Mouse (Mus musculus): Measurements from ENCODE around the gene Cd164l2. TPM values are rescaled to one million over a fixed set of nuclear protein-coding genes. Genes with fewer than 3 reads are reported as not detected.

Cd164l2 gene
- polyA plus RNA-seq, 1 experiment from 2014 or later, result 3.8 TPM

- peak overlapping the region; percentile 16 for H3K27ac ChIP-seq (replicated peaks; ENCODE audit: low read depth, low read length)
- H3K9ac ChIP-seq (ENCODE audit: low read depth, low read length), result no peak overlapping the region
Observed at GRCm38 (mm10) chr4:133204379-133204778, 7.6 kb upstream of the Cd164l2 start.

GRCm38 (mm10) chr4:133209366-133209765 is 2.6 kb upstream of the Cd164l2 start:
- WGBS, result 2% methylated on average over 11 of the region's 11 CpGs
- no peaks in the 10 kb centered on the region for H3K9me3 ChIP-seq (ENCODE audit: control insufficient read depth, low read length)
- no peak for DNase-seq (ENCODE audit: low spot score)
- H3K4me3 ChIP-seq (ENCODE audit: low read depth, low read length), result no peak overlapping the region
- H3K36me3 ChIP-seq (ENCODE audit: control insufficient read depth, insufficient read depth, low read length), result no peaks in the 10 kb centered on the region
- H3K9ac ChIP-seq (ENCODE audit: low read depth, low read length), result no peak overlapping the region
- ATAC-seq (ENCODE audit: low read depth), result no peak
- H3K27ac ChIP-seq (replicated peaks; ENCODE audit: low read depth, low read length), result no peak overlapping the region
- H3K4me1 ChIP-seq (ENCODE audit: control insufficient read depth, insufficient read depth, low read length), result peaks cover 13% of the 10 kb centered on the region
- H3K27me3 ChIP-seq (replicated peaks; ENCODE audit: control insufficient read depth, insufficient read depth, low read length), result peaks cover 19% of the 10 kb centered on the region
- H3K4me2 ChIP-seq (ENCODE audit: low read depth, low read length), result no peak overlapping the region

More at GRCm38 (mm10) chr4:133204379-133204778, 7.6 kb upstream of the Cd164l2 start:
- Histone ChIP-seq H3K4me2 (ENCODE audit: low read depth, low read length) (no peak overlapping the region), H3K4me1 (ENCODE audit: control insufficient read depth, insufficient read depth, low read length) (peaks cover 20% of the 10 kb centered on the region), H3K27me3 (replicated peaks; ENCODE audit: control insufficient read depth, insufficient read depth, low read length) (no peaks in the 10 kb centered on the region), H3K9me3 (ENCODE audit: control insufficient read depth, low read length) (no peaks in the 10 kb centered on the region), H3K4me3 (ENCODE audit: low read depth, low read length) (no peak overlapping the region), H3K36me3 (ENCODE audit: control insufficient read depth, insufficient read depth, low read length) (no peaks in the 10 kb centered on the region)
- WGBS, result 32% methylated on average over 7 of the region's 7 CpGs
- ATAC-seq (ENCODE audit: low read depth) (no peak), DNase-seq (ENCODE audit: low spot score) (no peak)

GRCm38 (mm10) chr4:133210023-133210787 is 1.7 kb upstream of the Cd164l2 start:
- 91% methylated on average over 23 of the region's 24 CpGs for WGBS
- no peak overlapping the region for H3K9ac ChIP-seq (ENCODE audit: low read depth, low read length)

GRCm38 (mm10) chr4:133210788-133211390 is 1.0 kb upstream of the Cd164l2 start:
- ATAC-seq (ENCODE audit: low read depth), result no peak
- H3K27me3 ChIP-seq (replicated peaks; ENCODE audit: control insufficient read depth, insufficient read depth, low read length), result peaks cover 20% of the 10 kb centered on the region

More at GRCm38 (mm10) chr4:133210023-133210787, 1.7 kb upstream of the Cd164l2 start:
- ATAC-seq (ENCODE audit: low read depth), result no peak
- Histone ChIP-seq H3K4me2 (ENCODE audit: low read depth, low read length) (no peak overlapping the region), H3K4me3 (ENCODE audit: low read depth, low read length) (no peak overlapping the region), H3K9me3 (ENCODE audit: control insufficient read depth, low read length) (no peaks in the 10 kb centered on the region), H3K36me3 (ENCODE audit: control insufficient read depth, insufficient read depth, low read length) (no peaks in the 10 kb centered on the region), H3K4me1 (ENCODE audit: control insufficient read depth, insufficient read depth, low read length) (peaks cover 13% of the 10 kb centered on the region), H3K27ac (replicated peaks; ENCODE audit: low read depth, low read length) (no peak overlapping the region), H3K27me3 (replicated peaks; ENCODE audit: control insufficient read depth, insufficient read depth, low read length) (peaks cover 20% of the 10 kb centered on the region)
- DNase-seq (ENCODE audit: low spot score), result no peak

GRCm38 (mm10) chr4:133212562-133213267 is 784 bp downstream of the Cd164l2 start:
- DNase-seq (ENCODE audit: low spot score) (peak; percentile 86), ATAC-seq (ENCODE audit: low read depth) (peak; percentile 88)
- H3K9me3 ChIP-seq (ENCODE audit: control insufficient read depth, low read length), result no peaks in the 10 kb centered on the region
- peak overlapping the region; percentile 62 for H3K4me3 ChIP-seq (ENCODE audit: low read depth, low read length)
- no peaks in the 10 kb centered on the region for H3K36me3 ChIP-seq (ENCODE audit: control insufficient read depth, insufficient read depth, low read length)
- peak overlapping the region; percentile 67 for H3K9ac ChIP-seq (ENCODE audit: low read depth, low read length)
- WGBS, result 2% methylated on average over 42 of the region's 44 CpGs
- peaks cover 20% of the 10 kb centered on the region for H3K27me3 ChIP-seq (replicated peaks; ENCODE audit: control insufficient read depth, insufficient read depth, low read length)
- peaks cover 13% of the 10 kb centered on the region for H3K4me1 ChIP-seq (ENCODE audit: control insufficient read depth, insufficient read depth, low read length)
- H3K27ac ChIP-seq (replicated peaks; ENCODE audit: low read depth, low read length), result no peak overlapping the region
- H3K4me2 ChIP-seq (ENCODE audit: low read depth, low read length), result peak overlapping the region; percentile 100

More at GRCm38 (mm10) chr4:133210788-133211390, 1.0 kb upstream of the Cd164l2 start:
- H3K36me3 ChIP-seq (ENCODE audit: control insufficient read depth, insufficient read depth, low read length), result no peaks in the 10 kb centered on the region
- H3K4me3 ChIP-seq (ENCODE audit: low read depth, low read length), result no peak overlapping the region
- WGBS, result 92% methylated on average over 19 of the region's 19 CpGs
- no peaks in the 10 kb centered on the region for H3K9me3 ChIP-seq (ENCODE audit: control insufficient read depth, low read length)
- H3K27ac ChIP-seq (replicated peaks; ENCODE audit: low read depth, low read length), result no peak overlapping the region
- no peak for DNase-seq (ENCODE audit: low spot score)
- H3K9ac ChIP-seq (ENCODE audit: low read depth, low read length), result no peak overlapping the region
- no peak overlapping the region for H3K4me2 ChIP-seq (ENCODE audit: low read depth, low read length)
- peaks cover 13% of the 10 kb centered on the region for H3K4me1 ChIP-seq (ENCODE audit: control insufficient read depth, insufficient read depth, low read length)

- no peak; the same call in 1 of the 2 replicates for ATAC-seq (ENCODE audit: low read depth)
Observed at GRCm38 (mm10) chr4:133213268-133213590, 1.3 kb downstream of the Cd164l2 start.

GRCm38 (mm10) chr4:133213661-133214060 is 1.7 kb downstream of the Cd164l2 start:
- Histone ChIP-seq H3K9ac (ENCODE audit: low read depth, low read length) (no peak overlapping the region), H3K27ac (replicated peaks; ENCODE audit: low read depth, low read length) (no peak overlapping the region), H3K4me2 (ENCODE audit: low read depth, low read length) (peak overlapping the region; percentile 100; the same call in 1 of the 2 replicates), H3K9me3 (ENCODE audit: control insufficient read depth, low read length) (no peaks in the 10 kb centered on the region), H3K4me1 (ENCODE audit: control insufficient read depth, insufficient read depth, low read length) (peaks cover 13% of the 10 kb centered on the region), H3K27me3 (replicated peaks; ENCODE audit: control insufficient read depth, insufficient read depth, low read length) (peaks cover 20% of the 10 kb centered on the region), H3K36me3 (ENCODE audit: control insufficient read depth, insufficient read depth, low read length) (no peaks in the 10 kb centered on the region), H3K4me3 (ENCODE audit: low read depth, low read length) (0 out of 2 replicates have a peak overlapping the region, but pooled peaks have one; percentile 62)
- WGBS, result 13% methylated on average over 10 of the region's 10 CpGs
- ATAC-seq (ENCODE audit: low read depth), result no peak
- DNase-seq (ENCODE audit: low spot score), result no peak

More at GRCm38 (mm10) chr4:133213268-133213590, 1.3 kb downstream of the Cd164l2 start:
- WGBS, result 2% methylated on average over 8 of the region's 9 CpGs
- Histone ChIP-seq H3K27me3 (replicated peaks; ENCODE audit: control insufficient read depth, insufficient read depth, low read length) (peaks cover 20% of the 10 kb centered on the region), H3K9ac (ENCODE audit: low read depth, low read length) (no peak overlapping the region), H3K4me2 (ENCODE audit: low read depth, low read length) (peak overlapping the region; percentile 100), H3K27ac (replicated peaks; ENCODE audit: low read depth, low read length) (no peak overlapping the region), H3K36me3 (ENCODE audit: control insufficient read depth, insufficient read depth, low read length) (no peaks in the 10 kb centered on the region), H3K4me1 (ENCODE audit: control insufficient read depth, insufficient read depth, low read length) (peaks cover 13% of the 10 kb centered on the region), H3K4me3 (ENCODE audit: low read depth, low read length) (peak overlapping the region; percentile 62; the same call in 1 of the 2 replicates), H3K9me3 (ENCODE audit: control insufficient read depth, low read length) (no peaks in the 10 kb centered on the region)
- DNase-seq (ENCODE audit: low spot score), result no peak

GRCm38 (mm10) chr4:133217641-133218040 is 5.7 kb downstream of the Cd164l2 start:
- Histone ChIP-seq H3K4me1 (ENCODE audit: control insufficient read depth, insufficient read depth, low read length) (peaks cover 8% of the 10 kb centered on the region), H3K4me2 (ENCODE audit: low read depth, low read length) (no peak overlapping the region), H3K9ac (ENCODE audit: low read depth, low read length) (no peak overlapping the region), H3K36me3 (ENCODE audit: control insufficient read depth, insufficient read depth, low read length) (no peaks in the 10 kb centered on the region), H3K9me3 (ENCODE audit: control insufficient read depth, low read length) (no peaks in the 10 kb centered on the region), H3K27me3 (replicated peaks; ENCODE audit: control insufficient read depth, insufficient read depth, low read length) (peaks cover 29% of the 10 kb centered on the region), H3K27ac (replicated peaks; ENCODE audit: low read depth, low read length) (no peak overlapping the region), H3K4me3 (ENCODE audit: low read depth, low read length) (no peak overlapping the region)
- ATAC-seq (ENCODE audit: low read depth), result no peak
- WGBS, result 1% methylated on average over 5 of the region's 5 CpGs
- DNase-seq (ENCODE audit: low spot score), result no peak
